Mouse (Mus musculus) layer of hippocampus, adult 2 months (tissue): ENCODE results near the gene Gabarapl2. TPM values are rescaled to one million over a fixed set of nuclear protein-coding genes. Genes with fewer than 3 reads are reported as not detected.
A peak's percentile ranks its signal among the peaks of the same experiment; 100 is the strongest.

Experiments used
- DNase-seq, 2 experiments: peaks; one replicate each; pipeline ENCODE4 v3.0.0; 2022; ENCODE audit warnings: low spot score in 2 of 2
- H3K27ac ChIP-seq: fragments of 200-600 bp; 2 replicates; pipeline ENCODE4 v1.8.1; 2022
- H3K4me3 ChIP-seq: fragments of 200-600 bp; 2 replicates; pipeline ENCODE4 v1.8.1; 2022; ENCODE audit warnings: mild to moderate bottlenecking
- CTCF ChIP-seq: fragments of 200-600 bp; conservative IDR thresholded peaks from 2 replicates; pipeline ENCODE4 v1.8.1; 2022; ENCODE audit warnings: antibody characterized with exemption, mild to moderate bottlenecking, moderate library complexity
- total RNA-seq, 2 experiments: library from RNA; stranded (reverse); gene quantifications; 2 replicates each; pipeline ENCODE4 v1.2.3; 2021

Gene Gabarapl2
- total RNA-seq, 2 experiments from 2014 or later: 208 to 225 TPM

- no peak for TF ChIP-seq CTCF
- DNase-seq: no peak
- no peak overlapping the region for H3K4me3 ChIP-seq
- H3K27ac ChIP-seq: no peak overlapping the region
Measured at GRCm38 (mm10) chr8:111943544-111943943, 3.0 kb downstream of the Gabarapl2 start.

GRCm38 (mm10) chr8:111947144-111947543 is 6.6 kb downstream of the Gabarapl2 start:
- H3K4me3 ChIP-seq: no peak overlapping the region
- no peak for DNase-seq
- H3K27ac ChIP-seq: no peak overlapping the region
- no peak for TF ChIP-seq CTCF

- no peak for DNase-seq
- TF ChIP-seq CTCF: no peak
- Histone ChIP-seq H3K4me3 (no peak overlapping the region), H3K27ac (no peak overlapping the region)
Measured at GRCm38 (mm10) chr8:111947954-111948353, 7.5 kb downstream of the Gabarapl2 start.

- H3K4me3 ChIP-seq: no peak overlapping the region
- DNase-seq: no peak
- TF ChIP-seq CTCF: no peak
- H3K27ac ChIP-seq: no peak overlapping the region
Measured at GRCm38 (mm10) chr8:111950846-111951245, 10.3 kb downstream of the Gabarapl2 start.

- no peak overlapping the region for H3K4me3 ChIP-seq
- no peak overlapping the region for H3K27ac ChIP-seq
- DNase-seq: peak; percentile 45 to 73
- no peak for TF ChIP-seq CTCF
Measured at GRCm38 (mm10) chr8:111951317-111951716, 10.8 kb downstream of the Gabarapl2 start.

GRCm38 (mm10) chr8:111951936-111952335 is 11.4 kb downstream of the Gabarapl2 start:
- no peak overlapping the region for H3K27ac ChIP-seq
- H3K4me3 ChIP-seq: no peak overlapping the region
- no peak for TF ChIP-seq CTCF
- DNase-seq: no peak

- DNase-seq: peak in 1 of 2 experiments; percentile 13
- TF ChIP-seq CTCF: no peak
- no peak overlapping the region for H3K4me3 ChIP-seq
- H3K27ac ChIP-seq: no peak overlapping the region
Measured at GRCm38 (mm10) chr8:111954844-111955594, 14.5 kb downstream of the Gabarapl2 start.

GRCm38 (mm10) chr8:111955879-111956278 is 15.4 kb downstream of the Gabarapl2 start:
- no peak for DNase-seq
- Histone ChIP-seq H3K27ac (no peak overlapping the region), H3K4me3 (no peak overlapping the region)
- TF ChIP-seq CTCF: no peak

- Histone ChIP-seq H3K4me3 (no peak overlapping the region), H3K27ac (no peak overlapping the region)
- TF ChIP-seq CTCF: no peak
- no peak for DNase-seq
Measured at GRCm38 (mm10) chr8:111957231-111957630, 16.7 kb downstream of the Gabarapl2 start.

- TF ChIP-seq CTCF: no peak
- Histone ChIP-seq H3K4me3 (no peak overlapping the region), H3K27ac (no peak overlapping the region)
- DNase-seq: no peak
Measured at GRCm38 (mm10) chr8:111960591-111961321, 20.3 kb downstream of the Gabarapl2 start.

GRCm38 (mm10) chr8:111961330-111961729 is 20.8 kb downstream of the Gabarapl2 start:
- no peak for DNase-seq
- no peak overlapping the region for H3K4me3 ChIP-seq
- no peak overlapping the region for H3K27ac ChIP-seq
- TF ChIP-seq CTCF: peak; percentile 40

GRCm38 (mm10) chr8:111962589-111962988 is 22.1 kb downstream of the Gabarapl2 start:
- Histone ChIP-seq H3K27ac (no peak overlapping the region), H3K4me3 (no peak overlapping the region)
- no peak for DNase-seq
- TF ChIP-seq CTCF: no peak

- Histone ChIP-seq H3K27ac (no peak overlapping the region), H3K4me3 (no peak overlapping the region)
- no peak for TF ChIP-seq CTCF
- no peak for DNase-seq
Measured at GRCm38 (mm10) chr8:111963091-111963490, 22.6 kb downstream of the Gabarapl2 start.

- no peak for TF ChIP-seq CTCF
- no peak for DNase-seq
- H3K4me3 ChIP-seq: no peak overlapping the region
Measured at GRCm38 (mm10) chr8:111963546-111963945, 23.0 kb downstream of the Gabarapl2 start.

More at GRCm38 (mm10) chr8:111963546-111963945, 23.0 kb downstream of the Gabarapl2 start:
- no peak overlapping the region for H3K27ac ChIP-seq
